Mouse (Mus musculus) c-Kit-positive CD71-negative TER-119-negative erythroid progenitor cells, embryonic 14.5 days (primary cell): ENCODE measurements around the gene Kdelc1.

Experiments
- DNase-seq: peaks from one replicate; pipeline ENCODE4 v3.0.0-alpha.2; 2013; ENCODE audit warnings: low read depth

Kdelc1 gene

GRCm38 (mm10) chr1:44061836-44062235 is 56.8 kb downstream of the Kdelc1 start, which contains the start of gene Gm8251:
Gm8251 (minus strand) TSS chr1:44061936.
- no peak for DNase-seq

- DNase-seq = no peak
Measured at GRCm38 (mm10) chr1:44057805-44058204, 60.8 kb downstream of the Kdelc1 start.
